Mouse (Mus musculus) midbrain, embryonic 16.5 days (tissue): ENCODE data around the gene Cyth4. TPM values are rescaled to one million over a fixed set of nuclear protein-coding genes. Genes with fewer than 3 reads are reported as not detected.
A peak's percentile ranks its signal among the peaks of the same experiment; 100 is the strongest.

Experiments used
- ATAC-seq: fragments of 200-750 bp; cut with Nextera tagmentation; 2 replicates; pipeline ENCODE4 v1.8.0; 2017; ENCODE audit warnings: moderate TSS enrichment
- H3K27ac ChIP-seq: fragments of 300-500 bp; sonication (generic); 2 replicates; pipeline ENCODE4 v1.5.1; 2014; ENCODE audit warnings: mild to moderate bottlenecking, low read length, mixed read lengths
- H3K27me3 ChIP-seq: fragments of 300-500 bp; sonication (generic); 2 replicates; pipeline ENCODE4 v1.6.1; 2014; ENCODE audit warnings: low read depth, low read length, mixed read lengths; ENCODE audit not compliant: control insufficient read depth, insufficient read depth
- H3K36me3 ChIP-seq: fragments of 300-500 bp; sonication (generic); 2 replicates; pipeline ENCODE4 v1.6.1; 2014; ENCODE audit warnings: mild to moderate bottlenecking, low read length, moderate library complexity, mixed read lengths; ENCODE audit not compliant: control insufficient read depth, insufficient read depth
- H3K4me1 ChIP-seq: fragments of 300-500 bp; sonication (generic); 2 replicates; pipeline ENCODE4 v1.6.1; 2014; ENCODE audit warnings: mild to moderate bottlenecking, low read length, mixed read lengths; ENCODE audit not compliant: control insufficient read depth, insufficient read depth
- H3K4me2 ChIP-seq: fragments of 300-500 bp; sonication (generic); 2 replicates; pipeline ENCODE4 v1.6.1; 2014; ENCODE audit warnings: mild to moderate bottlenecking, low read length, mixed read lengths
- H3K4me3 ChIP-seq: fragments of 300-500 bp; sonication (generic); 2 replicates; pipeline ENCODE4 v1.5.1; 2014; ENCODE audit warnings: low read depth, mild to moderate bottlenecking, low read length, moderate library complexity, mixed read lengths
- H3K9ac ChIP-seq: fragments of 300-500 bp; sonication (generic); 2 replicates; pipeline ENCODE4 v1.6.1; 2014; ENCODE audit warnings: low read depth, low read length, mixed read lengths
- H3K9me3 ChIP-seq: fragments of 300-500 bp; sonication (generic); replicated peaks from 2 replicates; pipeline ENCODE4 v1.6.1; 2014; ENCODE audit warnings: mild to moderate bottlenecking, low read length, mixed read lengths; ENCODE audit not compliant: control insufficient read depth, poor library complexity, severe bottlenecking
- WGBS: fragments of 180-500 bp; shearing (Covaris S2); extraction: QIAGEN DNeasy Blood & Tissue Kit; methylation state at CpG from one replicate; pipeline ENCODE4 v1.1.7; 2014; 5-methylcytosine and 5-hydroxymethylcytosine counted together
- polyA plus RNA-seq: library from polyadenylated mRNA; unstranded; fragments of >200 nt; fragmentation: Nextera tagmentation; extraction: Ambion mirVana; gene quantifications from 2 replicates; pipeline ENCODE4 v1.2.1, GENCODE M21; 2015

The Cyth4 gene
- 5.0 and 5.3 TPM in 2 replicates for polyA plus RNA-seq

- no peak within 1 kb of the TSS for H3K27ac ChIP-seq
- H3K9ac ChIP-seq = no peak within 1 kb of the TSS
- no peak for ATAC-seq
- no peaks in the 10 kb centered on the region for H3K4me1 ChIP-seq
- H3K4me2 ChIP-seq = no peak within 1 kb of the TSS
- H3K9me3 ChIP-seq = no peaks in the 10 kb centered on the region
- H3K36me3 ChIP-seq = no peaks in the 10 kb centered on the region
- no peak within 1 kb of the TSS for H3K4me3 ChIP-seq
- H3K27me3 ChIP-seq = no peaks in the 10 kb centered on the region
- WGBS = 74% methylated on average over 7 of the region's 7 CpGs
Observed at GRCm38 (mm10) chr15:78596914-78597313, at the start of gene Cyth4. Gene Cyth4 (plus strand): TSS chr15:78597047.

GRCm38 (mm10) chr15:78547415-78548335, 49.2 kb upstream of the Cyth4 start:
- peaks cover 9% of the 10 kb centered on the region for H3K4me1 ChIP-seq
- no peaks in the 10 kb centered on the region for H3K36me3 ChIP-seq
- peaks cover 2% of the 10 kb centered on the region; the same call in 1 of the 2 replicates for H3K9me3 ChIP-seq
- no peak for ATAC-seq
- no peaks in the 10 kb centered on the region; the same call in 1 of the 2 replicates for H3K27me3 ChIP-seq
- H3K4me3 ChIP-seq = no peak overlapping the region
- no peak overlapping the region for H3K4me2 ChIP-seq
- H3K9ac ChIP-seq = no peak overlapping the region
- 0 out of 2 replicates have a peak overlapping the region, but pooled peaks have one; percentile 1 for H3K27ac ChIP-seq
- WGBS = 43% methylated on average over 5 of the region's 5 CpGs

- no peaks in the 10 kb centered on the region for H3K36me3 ChIP-seq
- WGBS = 28% methylated on average over 3 of the region's 3 CpGs
- no peak overlapping the region for H3K4me2 ChIP-seq
- ATAC-seq = no peak
- no peak overlapping the region for H3K4me3 ChIP-seq
- H3K27me3 ChIP-seq = no peaks in the 10 kb centered on the region; the same call in 1 of the 2 replicates
- 0 out of 2 replicates have a peak overlapping the region, but pooled peaks have one; percentile 1 for H3K27ac ChIP-seq
- peaks cover 9% of the 10 kb centered on the region for H3K4me1 ChIP-seq
- peaks cover 2% of the 10 kb centered on the region; the same call in 1 of the 2 replicates for H3K9me3 ChIP-seq
- no peak overlapping the region for H3K9ac ChIP-seq
Observed at GRCm38 (mm10) chr15:78548336-78548665, 48.5 kb upstream of the Cyth4 start.

- H3K27me3 ChIP-seq = no peaks in the 10 kb centered on the region; the same call in 1 of the 2 replicates
- no peaks in the 10 kb centered on the region for H3K36me3 ChIP-seq
- H3K4me3 ChIP-seq = no peak overlapping the region
- H3K4me2 ChIP-seq = no peak overlapping the region
- peaks cover 2% of the 10 kb centered on the region; the same call in 1 of the 2 replicates for H3K9me3 ChIP-seq
- 65% methylated on average over 8 of the region's 8 CpGs for WGBS
- no peak for ATAC-seq
- no peak overlapping the region for H3K27ac ChIP-seq
- no peak overlapping the region for H3K9ac ChIP-seq
- H3K4me1 ChIP-seq = peaks cover 9% of the 10 kb centered on the region
Observed at GRCm38 (mm10) chr15:78548711-78549110, 48.1 kb upstream of the Cyth4 start.

- H3K9ac ChIP-seq = no peak overlapping the region
- no peak overlapping the region for H3K27ac ChIP-seq
- H3K36me3 ChIP-seq = no peaks in the 10 kb centered on the region
- no peak overlapping the region for H3K4me2 ChIP-seq
- ATAC-seq = no peak
- H3K27me3 ChIP-seq = no peaks in the 10 kb centered on the region; the same call in 1 of the 2 replicates
- 87% methylated on average over 4 of the region's 4 CpGs for WGBS
- H3K9me3 ChIP-seq = peaks cover 2% of the 10 kb centered on the region; the same call in 1 of the 2 replicates
- peaks cover 9% of the 10 kb centered on the region for H3K4me1 ChIP-seq
- H3K4me3 ChIP-seq = no peak overlapping the region
Observed at GRCm38 (mm10) chr15:78549189-78549734, 47.6 kb upstream of the Cyth4 start.

GRCm38 (mm10) chr15:78554545-78555313, 42.1 kb upstream of the Cyth4 start:
- H3K4me3 ChIP-seq = no peak overlapping the region
- H3K27ac ChIP-seq = no peak overlapping the region
- no peaks in the 10 kb centered on the region for H3K27me3 ChIP-seq
- H3K9me3 ChIP-seq = peaks cover 2% of the 10 kb centered on the region; the same call in 1 of the 2 replicates
- no peak for ATAC-seq
- H3K9ac ChIP-seq = no peak overlapping the region
- no peaks in the 10 kb centered on the region for H3K36me3 ChIP-seq
- no peak overlapping the region for H3K4me2 ChIP-seq
- no peaks in the 10 kb centered on the region for H3K4me1 ChIP-seq
- 64% methylated on average over 25 of the region's 25 CpGs for WGBS

GRCm38 (mm10) chr15:78557693-78558535, 38.9 kb upstream of the Cyth4 start:
- 66% methylated on average over 10 of the region's 10 CpGs for WGBS
- Histone ChIP-seq H3K4me3 (no peak overlapping the region), H3K4me1 (no peaks in the 10 kb centered on the region), H3K36me3 (no peaks in the 10 kb centered on the region), H3K9me3 (no peaks in the 10 kb centered on the region), H3K4me2 (no peak overlapping the region), H3K27me3 (no peaks in the 10 kb centered on the region), H3K27ac (no peak overlapping the region), H3K9ac (no peak overlapping the region)
- no peak for ATAC-seq
